Mouse (Mus musculus): ENCODE results near the gene Lhx2. TPM values are rescaled to one million over a fixed set of nuclear protein-coding genes. Genes with fewer than 3 reads are reported as not detected.

Gene Lhx2
- polyA plus RNA-seq, 1 experiment from 2014 or later = 6.0 TPM

DNA sequence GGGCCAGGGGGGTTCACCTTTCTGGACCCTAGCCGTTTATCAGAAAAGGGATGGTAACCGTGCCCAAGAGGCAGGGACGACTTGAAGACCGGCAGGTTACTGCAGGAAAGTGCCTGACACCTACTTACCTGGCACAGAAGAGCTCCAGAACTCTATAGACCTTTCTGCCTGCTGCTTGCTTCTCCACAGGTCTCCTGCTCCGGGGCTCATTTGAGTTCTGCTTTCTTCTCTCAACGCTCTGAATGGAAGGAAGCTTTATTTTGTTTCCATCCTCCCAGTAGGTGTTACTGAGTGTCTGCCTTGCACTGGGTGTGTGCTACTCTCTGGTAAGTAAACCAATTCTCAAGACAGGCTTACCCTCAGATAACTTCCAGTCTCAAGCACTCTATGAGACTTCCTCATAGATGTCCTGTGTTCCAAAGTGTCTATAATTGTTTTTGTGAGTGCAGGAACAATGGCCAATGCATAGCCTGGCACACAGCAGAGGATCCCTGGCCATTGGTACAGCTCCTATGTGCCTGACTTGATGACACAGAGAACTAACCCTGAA lies 1.9 kb upstream of the Lhx2 start:
- H3K36me3 ChIP-seq = no peaks in the 10 kb centered on the region
- DNase-seq (ENCODE audit: low spot score) = no peak
- H3K9me3 ChIP-seq = no peaks in the 10 kb centered on the region
- H3K4me1 ChIP-seq = peaks cover 18% of the 10 kb centered on the region
- peaks cover 95% of the 10 kb centered on the region for H3K27me3 ChIP-seq (ENCODE audit: insufficient read depth, poor library complexity, severe bottlenecking)
- H3K4me3 ChIP-seq = peak overlapping the region; percentile 46; the same call in 1 of the 2 replicates
- WGBS = 2% methylated on average over 6 of the region's 6 CpGs
- H3K27ac ChIP-seq = no peak overlapping the region

DNA sequence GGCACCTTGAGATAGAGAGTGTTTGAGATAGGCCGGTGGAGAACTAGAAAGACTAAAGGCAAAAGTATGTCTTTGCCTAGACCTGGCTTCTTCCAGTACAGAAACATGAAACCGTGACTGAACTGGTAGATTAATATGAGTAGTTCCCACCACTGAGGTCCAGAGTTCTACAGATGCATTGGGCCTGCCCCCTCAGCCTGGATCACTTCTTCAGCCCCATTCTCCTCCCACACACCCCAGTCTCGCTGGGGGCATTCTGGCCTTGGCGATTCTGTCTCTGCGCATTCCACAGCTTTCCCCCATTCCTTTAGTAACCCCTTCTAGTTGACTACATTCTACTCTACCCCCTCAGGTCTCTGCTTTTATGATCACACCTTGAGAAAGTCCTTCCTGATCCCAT lies 1.4 kb upstream of the Lhx2 start:
- peaks cover 98% of the 10 kb centered on the region for H3K27me3 ChIP-seq (ENCODE audit: insufficient read depth, poor library complexity, severe bottlenecking)
- no peak for DNase-seq (ENCODE audit: low spot score)
- H3K36me3 ChIP-seq = no peaks in the 10 kb centered on the region
- H3K4me3 ChIP-seq = no peak overlapping the region
- 6% methylated on average over 5 of the region's 5 CpGs for WGBS
- no peaks in the 10 kb centered on the region for H3K9me3 ChIP-seq
- no peak overlapping the region for H3K27ac ChIP-seq
- peaks cover 18% of the 10 kb centered on the region for H3K4me1 ChIP-seq

- Histone ChIP-seq H3K9me3 (no peaks in the 10 kb centered on the region), H3K27ac (no peak overlapping the region), H3K36me3 (no peaks in the 10 kb centered on the region), H3K27me3 (ENCODE audit: insufficient read depth, poor library complexity, severe bottlenecking) (peaks cover 98% of the 10 kb centered on the region), H3K4me3 (peak overlapping the region; percentile 63), H3K4me1 (peaks cover 18% of the 10 kb centered on the region)
- DNase-seq (ENCODE audit: low spot score) = no peak
- WGBS = 1% methylated on average over 5 of the region's 5 CpGs
These were observed 641 bp upstream of the Lhx2 start for GRCm38 (mm10) chr2:38338348-38338932.

DNA sequence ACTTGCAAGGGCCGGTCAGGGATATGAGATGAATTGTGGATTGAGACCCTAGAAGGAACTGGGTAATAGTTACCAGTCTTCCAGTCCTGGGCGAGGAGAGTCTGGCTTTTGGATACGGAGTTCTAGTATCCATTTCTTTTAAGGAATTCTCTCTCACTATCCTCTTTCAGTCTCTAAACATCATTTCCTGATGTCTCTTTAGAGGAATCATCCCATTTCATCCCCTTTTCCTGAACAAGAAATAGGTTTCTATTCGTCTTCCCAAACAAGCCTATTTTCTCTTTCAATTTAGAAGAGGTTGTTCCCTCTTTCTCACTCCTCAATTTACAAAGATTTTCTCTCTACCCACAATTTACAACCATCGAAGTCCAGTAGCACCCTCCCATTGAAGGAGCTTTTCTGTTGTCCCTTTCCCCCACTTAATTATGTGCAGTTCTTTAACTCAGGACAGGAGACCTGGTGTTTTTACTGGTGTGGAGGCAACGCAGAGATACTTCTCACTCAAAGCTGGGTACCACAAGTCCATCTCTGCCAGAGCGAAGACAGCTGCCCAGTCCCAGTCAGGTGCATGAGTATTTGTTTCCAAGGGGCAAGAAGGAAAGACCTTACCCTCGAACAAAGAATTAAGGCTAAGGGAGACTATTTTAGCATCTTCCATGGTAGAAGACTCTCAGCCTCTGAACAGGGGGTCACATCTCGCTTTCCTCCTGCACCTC lies 987 bp downstream of the Lhx2 start:
- Histone ChIP-seq H3K27me3 (ENCODE audit: insufficient read depth, poor library complexity, severe bottlenecking) (peaks cover 100% of the 10 kb centered on the region), H3K36me3 (no peaks in the 10 kb centered on the region), H3K9me3 (no peaks in the 10 kb centered on the region), H3K27ac (no peak overlapping the region), H3K4me3 (peak overlapping the region; percentile 63), H3K4me1 (peaks cover 18% of the 10 kb centered on the region)
- 3% methylated on average over 9 of the region's 9 CpGs for WGBS
- DNase-seq (ENCODE audit: low spot score) = no peak

DNA sequence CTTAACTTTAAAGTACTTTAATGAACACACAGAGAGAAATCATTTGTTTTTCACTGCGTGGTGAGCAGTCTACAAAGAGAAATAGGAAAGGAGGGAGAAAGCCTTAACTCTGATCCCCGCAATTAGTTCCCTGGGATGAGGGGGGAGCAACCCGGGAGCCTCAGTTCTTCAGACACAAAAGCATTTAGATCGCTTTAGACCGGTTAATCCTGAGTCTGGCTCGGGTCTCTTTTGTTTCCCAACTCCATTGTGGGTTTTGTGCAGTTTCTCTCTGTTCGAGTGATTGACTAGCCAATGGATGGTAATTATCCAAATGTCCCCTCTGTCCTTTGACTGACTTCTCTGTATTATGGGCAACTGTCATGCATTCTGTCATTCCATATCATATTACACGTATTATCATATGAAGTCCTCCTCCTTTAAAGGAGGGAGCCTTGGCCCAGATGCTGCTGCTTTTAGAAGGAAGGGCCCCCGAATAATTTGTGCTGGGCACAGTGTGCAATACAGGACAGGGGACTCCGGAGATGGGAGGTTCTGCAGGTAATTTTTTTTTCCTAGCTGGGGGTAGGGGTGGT lies 1.6 kb downstream of the Lhx2 start:
- Histone ChIP-seq H3K27me3 (ENCODE audit: insufficient read depth, poor library complexity, severe bottlenecking) (peaks cover 100% of the 10 kb centered on the region), H3K9me3 (no peaks in the 10 kb centered on the region), H3K36me3 (no peaks in the 10 kb centered on the region), H3K4me1 (peaks cover 18% of the 10 kb centered on the region), H3K27ac (no peak overlapping the region), H3K4me3 (no peak overlapping the region)
- DNase-seq (ENCODE audit: low spot score) = no peak
- 1% methylated on average over 10 of the region's 10 CpGs for WGBS

DNA sequence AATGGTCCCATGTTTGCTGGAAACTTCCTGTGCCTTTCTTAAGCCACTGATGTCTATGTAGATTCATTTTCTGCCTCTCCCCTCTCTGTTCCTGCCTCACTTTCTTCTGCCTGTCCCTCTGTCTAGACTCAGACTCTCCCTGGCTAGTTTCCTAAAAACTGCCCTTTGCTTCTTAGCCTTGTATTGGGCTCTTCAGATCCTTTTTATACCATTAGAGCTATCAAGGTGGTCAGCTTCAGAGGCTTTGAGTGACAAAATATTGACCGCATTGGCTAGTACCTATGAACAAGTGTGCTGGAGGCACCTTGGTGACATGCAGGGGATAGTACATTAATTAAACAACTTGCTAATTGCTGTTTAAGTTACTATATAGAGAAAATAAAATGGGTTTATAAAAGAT lies 4.5 kb downstream of the Lhx2 start:
- Histone ChIP-seq H3K36me3 (no peaks in the 10 kb centered on the region), H3K9me3 (no peaks in the 10 kb centered on the region), H3K27ac (no peak overlapping the region), H3K4me3 (no peak overlapping the region), H3K4me1 (peaks cover 23% of the 10 kb centered on the region), H3K27me3 (ENCODE audit: insufficient read depth, poor library complexity, severe bottlenecking) (peaks cover 100% of the 10 kb centered on the region)
- 20% methylated on average over 1 of the region's 1 CpGs for WGBS
- no peak for DNase-seq (ENCODE audit: low spot score)

- Histone ChIP-seq H3K9me3 (no peaks in the 10 kb centered on the region), H3K36me3 (no peaks in the 10 kb centered on the region), H3K27me3 (ENCODE audit: insufficient read depth, poor library complexity, severe bottlenecking) (peaks cover 100% of the 10 kb centered on the region), H3K4me3 (no peak overlapping the region), H3K27ac (no peak overlapping the region), H3K4me1 (peaks cover 13% of the 10 kb centered on the region)
- no peak for DNase-seq (ENCODE audit: low spot score)
These were observed 5.6 kb downstream of the Lhx2 start for GRCm38 (mm10) chr2:38344727-38345126.

DNA sequence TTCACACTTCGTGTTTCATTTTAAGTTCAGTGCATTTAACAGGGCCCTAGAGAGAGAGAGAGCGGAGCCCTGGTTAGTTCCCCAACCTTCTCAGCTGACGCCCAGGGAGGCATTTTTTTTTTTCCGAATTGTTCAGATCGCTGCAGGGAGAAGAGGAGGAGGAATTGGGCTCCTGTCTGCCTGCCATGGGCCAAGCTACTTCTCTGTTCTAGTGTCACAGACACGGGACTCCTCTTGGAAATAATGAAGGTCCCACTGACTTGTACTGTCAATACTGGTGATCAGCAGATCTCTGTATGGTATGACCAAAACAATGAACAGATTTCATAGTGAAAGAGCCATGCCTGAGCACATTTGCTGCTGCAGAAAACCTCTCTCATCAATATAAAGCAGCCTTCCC lies 7.3 kb downstream of the Lhx2 start:
- Histone ChIP-seq H3K27ac (no peak overlapping the region), H3K4me3 (no peak overlapping the region), H3K9me3 (no peaks in the 10 kb centered on the region), H3K36me3 (no peaks in the 10 kb centered on the region), H3K4me1 (peaks cover 26% of the 10 kb centered on the region), H3K27me3 (ENCODE audit: insufficient read depth, poor library complexity, severe bottlenecking) (peaks cover 100% of the 10 kb centered on the region)
- WGBS = under 1% methylated on average over 6 of the region's 6 CpGs
- DNase-seq (ENCODE audit: low spot score) = no peak

DNA sequence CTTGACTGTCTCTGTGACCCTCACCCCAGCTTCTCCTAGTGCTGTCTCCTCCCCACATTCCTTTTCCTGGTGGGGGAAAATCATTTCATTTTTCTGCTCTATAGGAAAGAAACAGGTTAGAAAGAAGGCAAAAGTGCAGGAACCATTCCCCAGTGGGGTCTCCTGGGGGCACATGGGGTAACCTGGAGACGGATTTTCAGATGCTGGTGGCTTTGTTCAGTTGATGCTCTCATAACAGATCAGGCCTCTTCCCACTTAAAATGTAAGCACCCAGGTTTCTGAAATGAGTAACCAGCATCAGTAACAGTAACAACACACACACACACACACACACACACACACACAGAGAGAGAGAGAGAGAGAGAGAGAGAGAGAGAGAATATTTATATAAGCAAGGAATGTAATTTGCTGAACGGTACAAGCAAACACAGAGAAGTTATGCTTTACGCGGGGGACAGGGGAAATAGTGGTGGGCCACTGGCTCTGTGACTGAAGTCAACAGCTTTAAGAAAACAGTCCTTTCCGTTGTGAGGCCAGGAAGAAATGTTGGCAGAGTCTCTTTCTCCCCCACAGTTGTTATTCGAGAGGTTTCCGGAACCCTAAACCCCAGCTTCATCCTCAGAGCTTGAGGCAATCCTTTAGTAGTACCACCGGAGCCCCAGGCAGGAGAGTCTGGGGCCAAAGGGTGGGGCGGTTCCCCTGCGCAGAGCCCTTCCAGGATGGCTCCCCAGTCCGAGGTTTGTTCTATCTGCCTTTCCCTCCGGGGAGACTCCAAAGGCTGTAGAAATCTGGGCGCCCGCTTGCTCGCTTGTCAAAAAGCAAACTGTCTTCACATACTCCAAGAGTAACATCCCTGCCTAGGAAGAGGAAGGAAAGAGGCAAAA lies 8.0 kb downstream of the Lhx2 start:
- WGBS = 1% methylated on average over 15 of the region's 15 CpGs
- Histone ChIP-seq H3K4me1 (peaks cover 33% of the 10 kb centered on the region), H3K4me3 (peak overlapping the region; percentile 56; the same call in 1 of the 2 replicates)

DNA sequence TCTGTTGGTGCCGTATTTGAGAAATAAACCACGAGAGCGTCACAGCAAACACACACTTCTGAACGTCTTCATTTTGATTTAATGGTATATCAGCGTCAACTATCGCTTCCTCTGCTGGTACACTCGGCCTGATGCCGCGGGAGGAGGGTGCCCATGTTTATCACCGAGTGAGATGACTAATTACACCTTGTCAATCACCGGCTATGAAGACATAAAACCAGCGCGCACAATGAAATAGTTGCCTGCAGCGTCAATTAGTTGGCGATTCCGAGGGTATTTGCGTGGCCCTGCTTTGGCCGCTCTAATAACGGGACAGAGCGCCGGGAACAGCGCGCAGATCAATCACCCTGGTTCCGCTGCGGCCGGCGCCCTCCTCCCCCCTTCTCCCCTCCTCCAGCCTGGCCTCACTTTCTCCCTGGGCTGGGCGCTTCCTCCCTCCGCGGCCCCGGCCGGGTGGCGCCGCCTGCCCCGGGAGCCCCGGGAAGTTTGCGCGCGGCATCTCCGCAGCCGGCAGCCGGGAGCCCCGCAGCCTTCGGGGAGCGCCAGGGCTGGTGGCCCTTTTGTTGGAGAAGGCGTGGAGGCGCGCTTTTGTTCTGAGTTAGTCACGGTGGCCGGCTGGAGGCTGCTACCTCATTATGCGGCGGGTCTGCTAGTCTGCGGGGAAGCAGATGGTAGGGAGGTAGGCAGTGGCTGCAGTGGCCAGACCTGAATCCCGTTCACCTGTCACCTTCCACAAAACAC lies 8.9 kb downstream of the Lhx2 start:
- Histone ChIP-seq H3K36me3 (no peaks in the 10 kb centered on the region), H3K27ac (peak overlapping the region; percentile 62; the same call in 1 of the 2 replicates), H3K9me3 (no peaks in the 10 kb centered on the region), H3K27me3 (ENCODE audit: insufficient read depth, poor library complexity, severe bottlenecking) (peaks cover 100% of the 10 kb centered on the region), H3K4me3 (peak overlapping the region; percentile 56), H3K4me1 (peaks cover 34% of the 10 kb centered on the region)
- DNase-seq (ENCODE audit: low spot score) = no peak
- WGBS = under 1% methylated on average over 54 of the region's 54 CpGs

More for the DNA sequence above, 8.0 kb downstream of the Lhx2 start:
- Histone ChIP-seq H3K36me3 (no peaks in the 10 kb centered on the region), H3K9me3 (no peaks in the 10 kb centered on the region), H3K27ac (no peak overlapping the region), H3K27me3 (ENCODE audit: insufficient read depth, poor library complexity, severe bottlenecking) (peaks cover 100% of the 10 kb centered on the region)
- no peak for DNase-seq (ENCODE audit: low spot score)

DNA sequence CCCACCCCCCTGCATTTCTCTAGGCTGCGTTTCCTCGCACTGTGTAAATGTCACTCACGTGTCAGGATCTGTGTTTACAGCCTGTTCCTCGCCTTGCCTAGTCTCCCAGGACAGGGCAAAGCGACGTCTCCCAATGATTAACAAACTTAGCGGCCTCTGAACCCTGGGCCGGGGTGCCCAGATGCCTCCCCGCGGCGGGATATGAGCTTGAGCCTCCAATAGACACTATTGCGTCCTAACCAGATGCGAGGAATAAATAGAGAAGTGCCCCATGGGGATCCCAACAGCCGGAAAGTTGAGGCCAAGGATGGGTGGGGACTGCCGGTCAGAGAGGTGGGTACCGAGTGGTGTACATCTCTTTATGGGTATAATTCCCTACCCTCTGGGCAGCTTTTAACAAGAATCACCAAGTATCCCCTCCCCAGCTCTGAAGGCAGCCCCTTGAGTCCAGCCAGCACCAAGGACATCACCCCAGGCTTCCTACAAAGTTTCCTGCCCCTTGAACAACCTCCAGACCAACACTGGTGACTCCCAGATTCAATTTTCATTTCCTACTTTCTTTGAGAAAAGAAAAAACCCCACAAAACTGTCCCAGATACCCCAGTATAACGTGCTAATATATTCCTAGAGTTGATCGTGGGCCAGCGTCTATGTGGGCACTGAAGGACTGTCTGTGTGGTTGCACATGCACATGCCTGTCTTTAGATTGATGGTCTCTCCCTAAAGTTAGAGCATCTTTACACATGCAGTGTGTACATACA lies 9.8 kb downstream of the Lhx2 start:
- DNase-seq (ENCODE audit: low spot score) = no peak
- no peak overlapping the region for H3K27ac ChIP-seq
- 0 out of 2 replicates have a peak overlapping the region, but pooled peaks have one; percentile 56 for H3K4me3 ChIP-seq
- H3K36me3 ChIP-seq = no peaks in the 10 kb centered on the region
- WGBS = 2% methylated on average over 19 of the region's 19 CpGs
- peaks cover 34% of the 10 kb centered on the region for H3K4me1 ChIP-seq
- no peaks in the 10 kb centered on the region for H3K9me3 ChIP-seq
- peaks cover 100% of the 10 kb centered on the region for H3K27me3 ChIP-seq (ENCODE audit: insufficient read depth, poor library complexity, severe bottlenecking)
